Mouse (Mus musculus) forebrain, embryonic 16.5 days (tissue): Measurements from ENCODE around the gene Zfp936. TPM values are rescaled to one million over a fixed set of nuclear protein-coding genes. Genes with fewer than 3 reads are reported as not detected.
"Not testable (repeated sequence)": the region's sequence is repeated elsewhere in the genome, so short reads cannot be mapped to it uniquely, and the experiment has no call there.

Experiments used
- ATAC-seq: fragments of 200-750 bp; cut with Nextera tagmentation; 2 replicates; pipeline ENCODE4 v1.8.0; 2017; ENCODE audit warnings: mild to moderate bottlenecking, moderate library complexity
- H3K27ac ChIP-seq: fragments of 300-500 bp; sonication (generic); 2 replicates; pipeline ENCODE4 v1.5.1; 2014; ENCODE audit warnings: low read length, control low read depth
- H3K27me3 ChIP-seq: fragments of 300-500 bp; sonication (generic); replicated peaks from 2 replicates; pipeline ENCODE4 v1.6.1; 2014; ENCODE audit warnings: low read length; ENCODE audit not compliant: control insufficient read depth, insufficient read depth
- H3K36me3 ChIP-seq: fragments of 300-500 bp; sonication (generic); 2 replicates; pipeline ENCODE4 v1.6.1; 2014; ENCODE audit not compliant: control insufficient read depth, insufficient read depth
- H3K4me1 ChIP-seq: fragments of 300-500 bp; sonication (generic); replicated peaks from 2 replicates; pipeline ENCODE4 v1.6.1; 2014; ENCODE audit warnings: low read length; ENCODE audit not compliant: control insufficient read depth, insufficient read depth
- H3K4me2 ChIP-seq: fragments of 300-500 bp; sonication (generic); 2 replicates; pipeline ENCODE4 v1.6.1; 2014; ENCODE audit warnings: mild to moderate bottlenecking, low read length, control low read depth
- H3K4me3 ChIP-seq: fragments of 300-500 bp; sonication (generic); replicated peaks from 2 replicates; pipeline ENCODE4 v1.5.1; 2014; ENCODE audit warnings: mild to moderate bottlenecking, low read length, control low read depth
- H3K9ac ChIP-seq: fragments of 300-500 bp; sonication (generic); replicated peaks from 2 replicates; pipeline ENCODE4 v1.6.1; 2014; ENCODE audit warnings: low read depth, low read length, control low read depth
- H3K9me3 ChIP-seq: fragments of 300-500 bp; sonication (generic); 2 replicates; pipeline ENCODE4 v1.6.1; 2016; ENCODE audit warnings: low read length; ENCODE audit not compliant: control insufficient read depth
- WGBS: fragments of 180-500 bp; shearing (Covaris S2); extraction: QIAGEN DNeasy Blood & Tissue Kit; methylation state at CpG from one replicate; pipeline ENCODE4 v1.1.7; 2014; 5-methylcytosine and 5-hydroxymethylcytosine counted together
- polyA plus RNA-seq: library from polyadenylated mRNA; unstranded; fragments of >200 nt; fragmentation: Nextera tagmentation; extraction: Ambion mirVana; gene quantifications from 2 replicates; pipeline ENCODE4 v1.2.1, GENCODE M21; 2015

Gene Zfp936
- polyA plus RNA-seq, result not detected in 2 replicates

DNA sequence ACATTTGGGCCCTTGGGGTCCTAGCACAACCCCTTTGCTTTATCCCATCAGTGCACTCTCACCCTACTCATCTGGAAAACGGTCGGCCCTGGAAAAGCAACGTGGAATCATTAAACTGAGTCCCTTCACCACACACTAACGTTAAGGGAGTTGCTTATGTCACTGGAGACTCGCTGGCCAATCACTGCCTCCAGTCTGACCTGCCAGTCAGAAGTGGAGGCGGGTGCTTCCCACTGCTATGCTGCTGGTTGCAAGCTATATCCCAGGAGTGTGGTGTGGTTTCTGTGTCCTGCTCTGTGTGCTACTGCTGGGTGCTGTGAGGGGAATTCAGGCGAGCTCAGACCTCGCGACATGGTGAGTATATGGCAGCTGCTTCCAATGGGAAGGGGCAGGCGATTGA is at the start of gene Zfp936:
Gene Zfp936, plus strand, starts transcription at position 301 of the 400 bp plus-strand sequence.
- H3K4me3 ChIP-seq, ATAC-seq: not testable (repeated sequence)
- 79% methylated on average over 10 of the region's 10 CpGs for WGBS

DNA sequence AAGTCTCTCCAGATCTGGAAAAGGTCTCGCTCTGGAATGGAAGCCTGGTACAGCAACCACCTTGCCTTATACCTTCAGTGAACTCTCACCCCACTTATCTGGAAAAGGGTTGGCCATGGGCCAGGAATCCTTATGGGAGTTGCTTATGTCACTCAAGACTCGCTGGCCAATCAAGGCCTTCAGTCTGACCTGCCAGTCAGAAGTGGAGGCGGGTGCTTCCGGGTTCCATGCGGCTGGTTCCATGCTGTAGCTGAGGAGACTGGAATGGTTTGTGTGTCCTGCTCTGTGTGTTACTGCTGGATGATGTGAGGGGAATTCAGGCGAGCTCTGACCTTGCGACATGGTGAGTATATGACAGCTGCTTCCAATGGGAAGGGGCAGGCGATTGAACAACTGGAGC is 36.2 kb upstream of the Zfp936 start:
- no peaks in the 10 kb centered on the region for H3K4me1 ChIP-seq
- no peak overlapping the region for H3K4me2 ChIP-seq
- WGBS, result 89% methylated on average over 8 of the region's 8 CpGs
- peaks cover 8% of the 10 kb centered on the region; the same call in 1 of the 2 replicates for H3K9me3 ChIP-seq
- no peaks in the 10 kb centered on the region for H3K27me3 ChIP-seq
- H3K9ac ChIP-seq, result no peak overlapping the region
- no peak overlapping the region for H3K4me3 ChIP-seq
- no peak for ATAC-seq
- H3K36me3 ChIP-seq, result no peaks in the 10 kb centered on the region
- H3K27ac ChIP-seq, result no peak overlapping the region

More for the DNA sequence above, at the start of gene Zfp936:
- not testable (repeated sequence) for H3K4me2 ChIP-seq, H3K9me3 ChIP-seq, H3K36me3 ChIP-seq, H3K9ac ChIP-seq, H3K27ac ChIP-seq, H3K27me3 ChIP-seq, H3K4me1 ChIP-seq

DNA sequence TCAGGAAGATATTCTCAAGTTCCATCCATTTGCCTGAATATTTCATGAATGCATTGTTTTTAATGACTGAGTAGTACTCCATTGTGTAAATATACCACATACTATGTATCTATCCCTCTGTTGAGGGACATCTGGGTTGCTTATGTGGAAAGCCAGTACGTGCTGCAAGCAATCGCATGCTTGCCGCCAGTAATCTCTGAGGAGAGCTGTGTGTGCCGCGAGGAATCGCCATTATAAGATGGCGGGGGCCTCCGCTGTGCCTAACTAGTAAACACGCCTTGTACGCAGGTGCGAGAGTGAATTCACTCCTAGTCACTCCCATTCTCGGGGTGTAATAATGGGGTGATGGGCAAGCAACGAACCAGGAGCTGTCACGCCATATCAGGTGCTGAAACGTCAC is 14.7 kb downstream of the Zfp936 start:
- WGBS, result 94% methylated on average over 12 of the region's 15 CpGs
- peaks cover 19% of the 10 kb centered on the region for H3K9me3 ChIP-seq
- ATAC-seq, H3K9ac ChIP-seq, H3K4me3 ChIP-seq, H3K4me1 ChIP-seq, H3K4me2 ChIP-seq, H3K27me3 ChIP-seq, H3K36me3 ChIP-seq, H3K27ac ChIP-seq: not testable (repeated sequence)

DNA sequence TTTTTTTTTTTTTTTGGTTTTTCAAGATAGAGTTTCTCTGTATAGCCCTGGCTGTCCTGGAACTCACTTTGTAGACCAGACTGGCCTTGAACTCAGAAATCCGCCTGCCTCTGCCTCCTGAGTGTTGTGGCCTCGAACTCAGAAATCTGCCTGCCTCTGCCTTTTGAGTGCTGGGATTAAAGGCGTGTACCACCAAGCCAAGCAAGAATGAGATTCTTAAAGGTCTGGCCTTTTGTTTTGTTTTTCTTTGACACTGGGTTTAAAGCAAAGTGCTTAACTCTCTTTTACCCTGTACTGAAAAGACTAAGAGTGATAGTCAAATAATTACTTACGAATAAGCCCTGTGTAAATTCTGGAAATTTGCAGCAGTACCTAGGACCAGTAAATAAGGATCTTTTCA is 50.1 kb downstream of the Zfp936 start:
- WGBS, result 73% methylated on average over 4 of the region's 4 CpGs
- peaks cover 43% of the 10 kb centered on the region for H3K9me3 ChIP-seq

DNA sequence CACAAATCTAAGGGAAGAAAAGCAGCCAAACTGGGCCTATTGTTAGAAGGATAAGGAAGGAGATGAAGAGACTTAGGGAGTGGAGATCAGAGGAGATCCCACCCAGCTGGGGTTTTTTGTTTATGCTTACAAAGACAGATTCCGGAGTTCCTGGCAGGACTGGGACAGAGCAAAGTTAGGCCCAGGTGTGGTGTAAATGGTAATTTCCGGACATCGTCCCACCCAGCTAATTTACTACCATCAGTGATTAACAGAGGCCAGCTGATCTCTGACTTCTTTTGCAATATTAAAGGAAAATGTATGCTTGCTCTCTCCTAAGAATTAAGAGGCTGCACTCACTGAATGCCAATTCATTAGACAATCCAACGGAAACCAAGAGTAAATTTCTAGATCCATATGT is 53.1 kb downstream of the Zfp936 start:
- H3K4me1 ChIP-seq, H3K4me2 ChIP-seq, H3K4me3 ChIP-seq, H3K27me3 ChIP-seq, H3K36me3 ChIP-seq, H3K9ac ChIP-seq, H3K27ac ChIP-seq, ATAC-seq: not testable (repeated sequence)
- H3K9me3 ChIP-seq, result peaks cover 35% of the 10 kb centered on the region
- WGBS, result 85% methylated on average over 4 of the region's 4 CpGs

More for the DNA sequence above, 50.1 kb downstream of the Zfp936 start:
- H3K36me3 ChIP-seq, H3K27me3 ChIP-seq, H3K4me3 ChIP-seq, H3K4me1 ChIP-seq, H3K27ac ChIP-seq, H3K4me2 ChIP-seq, H3K9ac ChIP-seq, ATAC-seq: not testable (repeated sequence)

DNA sequence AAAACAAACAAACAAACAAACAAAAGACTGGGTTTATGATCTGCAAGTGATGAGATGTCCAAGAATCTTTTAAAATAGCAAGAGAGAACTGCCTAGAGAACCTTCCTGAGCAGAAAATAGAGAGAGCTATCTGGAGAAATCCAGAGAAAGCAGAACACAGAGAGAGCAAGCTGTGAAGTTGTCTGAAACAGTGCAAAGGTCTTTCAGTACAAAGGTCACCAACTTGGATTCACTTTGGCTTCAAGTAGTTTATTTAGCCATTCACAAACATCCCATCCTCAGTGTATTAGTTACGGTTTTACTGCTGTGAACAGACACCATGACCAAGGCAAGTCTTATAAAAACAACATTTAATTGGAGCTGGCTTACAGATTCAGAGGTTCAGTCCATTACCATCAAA is 53.8 kb downstream of the Zfp936 start:
- not testable (repeated sequence) for H3K36me3 ChIP-seq, H3K4me2 ChIP-seq, ATAC-seq, H3K4me1 ChIP-seq, H3K27ac ChIP-seq, H3K9ac ChIP-seq, H3K27me3 ChIP-seq, H3K4me3 ChIP-seq
- WGBS, result 88% methylated on average over 1 of the region's 1 CpGs
- H3K9me3 ChIP-seq, result peaks cover 39% of the 10 kb centered on the region

DNA sequence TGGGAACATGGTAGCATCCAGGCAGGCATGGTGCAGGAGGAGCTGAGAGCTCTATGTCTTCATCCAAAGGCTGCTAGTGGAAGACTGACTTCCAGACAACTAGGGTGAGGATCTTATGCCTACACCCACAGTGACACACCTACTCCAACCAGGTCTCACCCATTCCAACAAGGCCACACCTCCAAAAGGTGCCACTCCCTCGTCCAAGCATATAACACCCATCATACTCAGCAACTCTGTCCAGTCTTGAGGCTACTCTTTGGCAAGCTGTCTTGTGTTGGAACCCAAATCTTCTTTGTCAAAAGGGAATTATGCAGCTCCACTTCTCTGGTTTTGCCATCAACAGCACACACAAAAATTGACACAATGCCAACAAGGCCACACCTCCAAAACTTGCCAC is 54.2 kb downstream of the Zfp936 start:
- not testable (repeated sequence) for H3K4me3 ChIP-seq, ATAC-seq, H3K4me2 ChIP-seq, H3K36me3 ChIP-seq, H3K27ac ChIP-seq, H3K9ac ChIP-seq, H3K27me3 ChIP-seq, H3K4me1 ChIP-seq
- peaks cover 39% of the 10 kb centered on the region for H3K9me3 ChIP-seq
- 34% methylated on average over 1 of the region's 1 CpGs for WGBS

DNA sequence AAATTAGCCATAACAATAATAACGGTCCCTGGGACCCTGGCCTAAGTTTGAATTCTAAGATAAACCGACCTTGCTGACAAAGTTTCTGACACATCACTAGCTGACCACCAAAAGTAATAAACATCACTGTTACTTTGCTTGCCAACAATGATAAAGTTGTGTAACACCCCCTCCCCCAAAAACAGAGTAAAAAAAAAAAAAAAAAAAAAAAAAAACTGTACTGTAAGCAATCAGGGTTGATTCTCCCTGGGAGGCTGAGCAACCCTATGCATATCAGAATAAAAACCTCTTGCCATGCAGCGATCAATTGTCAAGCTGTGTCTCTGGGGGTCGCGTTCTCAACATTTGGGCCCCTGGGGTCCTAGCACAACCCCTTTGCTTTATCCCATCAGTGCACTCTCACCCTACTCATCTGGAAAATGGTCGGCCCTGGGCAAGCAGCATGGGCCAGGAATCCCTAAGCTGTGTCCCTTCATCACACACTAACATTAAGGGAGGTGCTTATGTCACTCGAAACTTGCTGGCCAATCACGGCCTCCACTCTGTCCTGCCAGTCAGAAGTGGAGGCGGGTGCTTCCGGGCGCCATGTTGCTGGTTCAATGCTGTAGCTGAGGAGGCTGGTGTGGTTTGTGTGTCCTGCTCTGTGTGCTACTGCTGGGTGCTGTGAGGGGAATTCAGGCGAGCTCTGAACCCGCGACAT is 63.1 kb downstream of the Zfp936 start:
- Histone ChIP-seq H3K36me3 (no peaks in the 10 kb centered on the region), H3K9ac (no peak overlapping the region), H3K4me3 (no peak overlapping the region), H3K4me1 (no peaks in the 10 kb centered on the region), H3K4me2 (no peak overlapping the region), H3K27ac (no peak overlapping the region), H3K27me3 (no peaks in the 10 kb centered on the region), H3K9me3 (peaks cover 48% of the 10 kb centered on the region)
- no peak for ATAC-seq
- WGBS, result 87% methylated on average over 14 of the region's 14 CpGs

DNA sequence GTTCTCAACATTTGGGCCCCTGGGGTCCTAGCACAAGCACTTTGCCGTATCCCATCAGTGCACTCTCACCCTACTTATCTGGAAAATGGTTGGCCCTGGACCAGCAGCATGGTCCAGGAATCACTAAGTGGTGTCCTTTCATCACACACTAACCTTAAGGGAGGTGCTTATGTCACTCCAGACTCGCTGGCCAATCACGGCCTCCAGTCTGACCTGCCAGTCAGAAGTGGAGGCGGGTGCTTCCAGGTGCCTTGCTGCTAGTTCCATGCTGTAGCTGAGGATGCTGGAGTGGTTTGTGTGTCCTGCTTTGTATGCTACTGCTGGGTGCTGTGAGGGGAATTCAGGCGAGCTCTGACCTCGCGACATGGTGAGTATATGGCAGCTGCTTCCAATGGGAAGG is 99.8 kb downstream of the Zfp936 start:
- not testable (repeated sequence) for H3K9me3 ChIP-seq, H3K4me2 ChIP-seq, H3K9ac ChIP-seq, H3K4me1 ChIP-seq, H3K27ac ChIP-seq, ATAC-seq, H3K27me3 ChIP-seq, H3K36me3 ChIP-seq, H3K4me3 ChIP-seq
- 84% methylated on average over 7 of the region's 7 CpGs for WGBS
